Mouse (Mus musculus) stomach, adult 2 months (tissue): ENCODE results near the gene Phka2. TPM values are rescaled to one million over a fixed set of nuclear protein-coding genes. Genes with fewer than 3 reads are reported as not detected.

Experiments used
- polyA plus RNA-seq: library from polyadenylated mRNA; depleted of rRNA; stranded (reverse); fragments of >200 nt; gene quantifications from 2 replicates; pipeline ENCODE4 v1.2.3, GENCODE M21; 2012; rRNA removed

The Phka2 gene
- 2.0 and 3.5 TPM in 2 replicates for polyA plus RNA-seq

DNA sequence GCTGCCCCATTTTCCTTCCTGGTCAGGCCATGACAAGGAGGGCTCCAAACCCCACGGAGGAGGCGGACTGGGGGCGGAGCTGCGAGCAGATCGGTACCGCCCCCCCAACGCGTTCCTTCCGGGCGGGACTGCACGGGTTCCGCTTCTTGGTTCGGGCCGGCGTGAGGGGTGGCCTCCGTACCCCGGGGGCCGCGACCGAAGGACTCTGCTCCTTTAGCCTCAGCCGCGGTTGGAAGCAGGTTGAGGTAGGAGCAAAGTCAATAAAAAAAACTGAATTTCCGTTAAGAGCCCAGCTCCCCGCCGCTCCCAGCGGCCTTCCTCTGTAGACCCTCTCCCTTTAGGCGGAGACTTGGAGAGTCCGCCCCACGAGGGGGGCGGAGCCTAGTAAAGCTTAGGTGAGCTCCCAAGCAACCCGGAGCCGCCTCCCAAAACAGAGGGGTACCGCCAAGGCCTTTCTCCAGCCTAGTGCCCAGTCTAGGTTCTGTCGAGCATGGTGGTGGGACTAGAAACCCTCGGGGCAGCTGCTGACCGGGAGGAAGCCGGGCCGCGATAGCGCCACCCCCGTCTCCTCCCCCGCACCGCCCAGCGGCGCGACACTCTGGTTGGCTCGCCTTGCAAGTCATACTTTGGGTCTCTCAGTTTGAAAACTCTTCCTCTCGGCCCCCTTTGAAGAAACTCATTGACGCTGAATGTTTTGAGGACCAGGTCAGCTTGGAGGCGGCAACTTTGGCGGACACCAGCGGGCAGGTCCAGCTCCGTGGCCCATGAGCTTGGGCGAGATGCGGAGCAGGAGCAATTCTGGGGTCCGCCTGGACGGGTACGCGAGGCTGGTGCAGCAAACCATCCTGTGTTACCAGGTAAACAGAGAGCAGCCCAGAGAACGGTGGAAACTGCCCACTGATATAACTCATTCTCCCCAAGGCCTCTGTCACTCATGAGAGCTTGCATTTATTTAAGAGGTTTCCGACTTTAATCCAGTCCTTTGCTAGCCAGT, at the start of gene Phka2:
Gene Phka2 (plus strand): TSS at position 119 of the 994 bp plus-strand sequence.

Other genes starting within 250 kb of the Phka2 start
- gene Adgrg2, start 111.5 kb upstream of the Phka2 start, polyA plus RNA-seq, result 1.6 and 3.8 TPM in 2 replicates
- gene Ppef1, start 233.6 kb downstream of the Phka2 start, polyA plus RNA-seq, result not detected in 2 replicates